Mouse (Mus musculus) heart, adult 11 months (tissue): ENCODE data around the gene Rpp25l.

ENCODE experiments used
- DNase-seq: peaks from one replicate; pipeline ENCODE4 v3.0.0; 2022

Gene Rpp25l

GRCm38 (mm10) chr4:41731052-41731765 is 17.9 kb upstream of the Rpp25l start, which contains the start of gene Arid3c:
Gene Arid3c, minus strand, starts transcription at chr4:41731142.
- no peak for DNase-seq

GRCm38 (mm10) chr4:41726826-41727621 is 13.7 kb upstream of the Rpp25l start:
- no peak for DNase-seq

GRCm38 (mm10) chr4:41722918-41723351 is 9.6 kb upstream of the Rpp25l start, which contains the start of gene Dctn3:
Gene Dctn3, minus strand, starts transcription at chr4:41723170.
- DNase-seq = peak; percentile 99

GRCm38 (mm10) chr4:41716834-41717233 is 3.5 kb upstream of the Rpp25l start:
- no peak for DNase-seq

- DNase-seq = no peak
These were observed 2.3 kb upstream of the Rpp25l start for GRCm38 (mm10) chr4:41715596-41715995.

GRCm38 (mm10) chr4:41715082-41715481 is 1.7 kb upstream of the Rpp25l start:
- DNase-seq = peak; percentile 92

GRCm38 (mm10) chr4:41714276-41714675 is 942 bp upstream of the Rpp25l start:
- peak; percentile 95 for DNase-seq

- DNase-seq = peak; percentile 96
These were observed 725 bp downstream of the Rpp25l start for GRCm38 (mm10) chr4:41712421-41713196.

GRCm38 (mm10) chr4:41711705-41712375 is 1.5 kb downstream of the Rpp25l start:
- no peak for DNase-seq

- no peak for DNase-seq
These were observed 3.1 kb downstream of the Rpp25l start for GRCm38 (mm10) chr4:41710229-41710628.

- no peak for DNase-seq
These were observed 5.1 kb downstream of the Rpp25l start for GRCm38 (mm10) chr4:41708192-41708745.

- DNase-seq = no peak
These were observed 6.3 kb downstream of the Rpp25l start for GRCm38 (mm10) chr4:41707011-41707535.

GRCm38 (mm10) chr4:41705922-41706754 is 7.2 kb downstream of the Rpp25l start:
- DNase-seq = no peak

- no peak for DNase-seq
These were observed 8.7 kb downstream of the Rpp25l start for GRCm38 (mm10) chr4:41704651-41705050.

GRCm38 (mm10) chr4:41702226-41702625 is 11.1 kb downstream of the Rpp25l start:
- DNase-seq = peak; percentile 85

GRCm38 (mm10) chr4:41700224-41700623 is 13.1 kb downstream of the Rpp25l start:
- DNase-seq = peak; percentile 90

- peak; percentile 95 for DNase-seq
These were observed 13.6 kb downstream of the Rpp25l start, which contains the start of gene Il11ra1 for GRCm38 (mm10) chr4:41699783-41700182. Gene Il11ra1, plus strand, starts transcription at chr4:41699989.

- peak; percentile 98 for DNase-seq
These were observed 14.8 kb downstream of the Rpp25l start for GRCm38 (mm10) chr4:41698421-41699016.

- DNase-seq = peak; percentile 97
These were observed 16.1 kb downstream of the Rpp25l start, which contains the start of gene Cntfr for GRCm38 (mm10) chr4:41696930-41697841. Gene Cntfr, minus strand, starts transcription at chr4:41697089.
